Mouse (Mus musculus) induced T-regulatory cell, adult 2 months (primary cell): ENCODE results near the gene Ctsd.
"Not testable (repeated sequence)": the region's sequence is repeated elsewhere in the genome, so short reads cannot be mapped to it uniquely, and the experiment has no call there.

Source experiments
- DNase-seq: peaks from one replicate; pipeline ENCODE4 v3.0.0-alpha.2; 2012; ENCODE audit warnings: low read depth

Gene Ctsd

GRCm38 (mm10) chr7:142334246-142334645 lies 53.6 kb downstream of the Ctsd start:
- peak; percentile 91 for DNase-seq

GRCm38 (mm10) chr7:142332741-142333140 lies 55.1 kb downstream of the Ctsd start:
- DNase-seq, result not testable (repeated sequence)

GRCm38 (mm10) chr7:142331281-142331680 lies 56.6 kb downstream of the Ctsd start:
- no peak for DNase-seq

- DNase-seq, result no peak
Observed at GRCm38 (mm10) chr7:142330271-142330724, 57.5 kb downstream of the Ctsd start.

- DNase-seq, result no peak
Observed at GRCm38 (mm10) chr7:142328507-142328906, 59.3 kb downstream of the Ctsd start.

GRCm38 (mm10) chr7:142326714-142327445 lies 61.0 kb downstream of the Ctsd start:
- DNase-seq, result no peak
